Mouse (Mus musculus): ENCODE measurements around the gene Lars2.

DNA sequence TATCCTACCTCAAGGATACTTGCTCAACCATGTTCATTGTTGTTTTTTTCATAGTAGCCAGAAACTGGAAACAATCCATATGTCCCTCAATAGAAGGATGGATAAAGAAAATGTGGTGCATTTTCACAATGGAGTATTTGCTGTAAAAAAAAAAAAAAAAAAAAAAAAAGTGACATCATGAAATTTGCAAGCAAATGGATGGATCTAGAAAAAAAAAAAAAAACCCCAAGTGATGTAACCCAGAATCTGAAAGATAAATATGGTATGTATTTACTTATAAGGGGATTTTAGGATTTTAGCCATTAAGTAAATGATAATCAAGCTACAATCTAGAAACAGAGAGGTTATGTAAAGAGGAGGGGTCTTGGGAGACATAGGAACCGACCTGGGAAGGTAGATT is 1.4 kb upstream of the Lars2 start:
- TF ChIP-seq CTCF (IDR thresholded peaks at IDR 0.05; ENCODE audit: low read depth, low read length) (no peak), POLR2AphosphoS5 (IDR thresholded peaks at IDR 0.05; ENCODE audit: insufficient replicate concordance, low read depth, low read length) (no peak)

Measured in G1E (cell line).